Mouse (Mus musculus): ENCODE results near the gene Mnx1.

DNA sequence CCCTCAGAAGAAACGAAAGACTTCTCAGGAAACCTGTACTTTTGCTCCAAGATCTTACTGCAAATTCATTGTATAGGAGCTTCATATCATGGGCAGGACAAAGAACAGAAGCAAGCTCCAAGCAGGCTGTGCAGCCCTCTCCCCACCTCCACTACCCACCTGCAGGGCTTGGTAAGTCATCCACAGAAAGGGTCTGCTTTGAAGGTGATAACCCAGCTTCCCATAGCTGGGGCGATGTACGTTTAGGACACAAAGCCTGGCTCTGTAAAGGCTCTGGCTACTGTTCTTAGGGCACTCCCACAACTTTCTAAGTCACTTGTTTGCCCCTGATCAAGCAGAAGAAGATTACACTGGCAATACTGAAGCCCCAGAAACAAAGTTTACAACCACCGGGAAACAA lies 5.5 kb upstream of the Mnx1 start:
- TF ChIP-seq CTCF (IDR thresholded peaks at IDR 0.05; ENCODE audit: low read depth, low read length) (no peak), POLR2A (IDR thresholded peaks at IDR 0.05; ENCODE audit: borderline replicate concordance, low read depth, low read length) (no peak)
